Mouse (Mus musculus): Measurements from ENCODE around the gene Tgfbr3.

GRCm38 (mm10) chr5:107242993-107243392, 46.4 kb downstream of the Tgfbr3 start:
- no peak for TF ChIP-seq CTCF (IDR thresholded peaks at IDR 0.05; ENCODE audit: low read depth)
- TF ChIP-seq EP300 (IDR thresholded peaks at IDR 0.05; ENCODE audit: low read depth) = no peak
